Mouse (Mus musculus): ENCODE measurements around the gene Lpcat2.

DNA sequence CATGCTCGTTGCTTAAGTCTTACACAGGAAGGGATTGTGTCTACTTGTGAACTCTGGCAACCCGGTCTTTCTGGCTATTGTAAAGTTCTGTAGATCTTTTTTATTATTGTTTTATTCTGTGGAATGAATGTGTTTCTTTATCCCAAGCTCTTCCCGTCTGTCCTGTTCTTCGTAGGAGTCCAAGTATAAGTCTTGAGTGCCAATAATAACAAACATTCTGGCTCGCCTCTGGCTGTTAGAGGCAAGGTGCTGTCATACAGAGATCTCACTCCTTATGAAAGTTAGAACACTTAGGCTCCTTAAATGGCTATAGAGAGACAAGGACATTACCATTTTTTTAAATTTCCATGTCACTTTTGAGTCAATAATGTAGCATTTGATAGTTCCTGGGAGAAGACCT, 41.5 kb downstream of the Lpcat2 start:
- no peak for TF ChIP-seq CTCF (IDR thresholded peaks at IDR 0.05; ENCODE audit: extremely low read depth, insufficient read length, insufficient replicate concordance, low read depth, low read length)
- TF ChIP-seq POLR2A (IDR thresholded peaks at IDR 0.05; ENCODE audit: low read depth, low read length): no peak

All from small intestine, adult 2 months (tissue).